Mouse (Mus musculus): ENCODE data around the gene Cmtm7.
A peak's percentile ranks its signal among the peaks of the same experiment; 100 is the strongest.

The Cmtm7 gene

GRCm38 (mm10) chr9:114781526-114782212, at the start of gene Cmtm7:
TSS of gene Cmtm7 (minus strand) at chr9:114781856.
- DNase-seq (ENCODE audit: low read depth, low spot score) = no peak

- no peak for DNase-seq (ENCODE audit: low read depth, low spot score)
These were observed 48.7 kb upstream of the Cmtm7 start for GRCm38 (mm10) chr9:114830351-114830750.

- DNase-seq (ENCODE audit: low read depth, low spot score) = no peak
These were observed 48.0 kb upstream of the Cmtm7 start for GRCm38 (mm10) chr9:114829669-114830068.

- DNase-seq (ENCODE audit: low read depth, low spot score) = no peak
These were observed 46.7 kb upstream of the Cmtm7 start for GRCm38 (mm10) chr9:114828377-114828776.

GRCm38 (mm10) chr9:114827242-114827852, 45.7 kb upstream of the Cmtm7 start:
- DNase-seq (ENCODE audit: low read depth, low spot score) = no peak

- no peak for DNase-seq (ENCODE audit: low read depth, low spot score)
These were observed 42.5 kb upstream of the Cmtm7 start for GRCm38 (mm10) chr9:114824166-114824565.

- DNase-seq (ENCODE audit: low read depth, low spot score) = no peak
These were observed 40.1 kb upstream of the Cmtm7 start for GRCm38 (mm10) chr9:114821548-114822289.

- DNase-seq (ENCODE audit: low read depth, low spot score) = no peak
These were observed 37.3 kb upstream of the Cmtm7 start for GRCm38 (mm10) chr9:114818918-114819317.

- DNase-seq (ENCODE audit: low read depth, low spot score) = no peak
These were observed 35.4 kb upstream of the Cmtm7 start for GRCm38 (mm10) chr9:114817012-114817411.

- DNase-seq (ENCODE audit: low read depth, low spot score) = no peak
These were observed 34.5 kb upstream of the Cmtm7 start for GRCm38 (mm10) chr9:114816121-114816520.

GRCm38 (mm10) chr9:114815315-114815714, 33.7 kb upstream of the Cmtm7 start:
- DNase-seq (ENCODE audit: low read depth, low spot score) = peak; percentile 8

- no peak for DNase-seq (ENCODE audit: low read depth, low spot score)
These were observed 30.3 kb upstream of the Cmtm7 start for GRCm38 (mm10) chr9:114812001-114812400.

- DNase-seq (ENCODE audit: low read depth, low spot score) = no peak
These were observed 29.2 kb upstream of the Cmtm7 start for GRCm38 (mm10) chr9:114810837-114811236.

GRCm38 (mm10) chr9:114808671-114809070, 27.0 kb upstream of the Cmtm7 start:
- DNase-seq (ENCODE audit: low read depth, low spot score) = no peak

GRCm38 (mm10) chr9:114807261-114807660, 25.6 kb upstream of the Cmtm7 start:
- no peak for DNase-seq (ENCODE audit: low read depth, low spot score)

- DNase-seq (ENCODE audit: low read depth, low spot score) = no peak
These were observed 23.6 kb upstream of the Cmtm7 start for GRCm38 (mm10) chr9:114805151-114805671.

GRCm38 (mm10) chr9:114802191-114802590, 20.5 kb upstream of the Cmtm7 start:
- DNase-seq (ENCODE audit: low read depth, low spot score) = no peak

- no peak for DNase-seq (ENCODE audit: low read depth, low spot score)
These were observed 19.6 kb upstream of the Cmtm7 start for GRCm38 (mm10) chr9:114801301-114801700.

- DNase-seq (ENCODE audit: low read depth, low spot score) = no peak
These were observed 17.9 kb upstream of the Cmtm7 start for GRCm38 (mm10) chr9:114799498-114800107.

GRCm38 (mm10) chr9:114798845-114799244, 17.2 kb upstream of the Cmtm7 start:
- no peak for DNase-seq (ENCODE audit: low read depth, low spot score)

GRCm38 (mm10) chr9:114797329-114798004, 15.8 kb upstream of the Cmtm7 start:
- peak; percentile 24 for DNase-seq (ENCODE audit: low read depth, low spot score)

All from c-Kit-negative CD71-positive TER-119-positive erythroid progenitor cells, embryonic 14.5 days (primary cell).